In genomic region chr14:72146381-72146780, GRCm38 (mm10) we compare ENCODE assay signal across 19 mouse cellular contexts.
DNase-seq lines count a peak whose midpoint lies in the region; ATAC-seq and TF ChIP-seq lines count a peak whose summit lies in the region.
"Had no signal": no experiment of that assay in that cellular context is flagged by ENCODE, and none has a peak within 500 bp of the region (broad histone marks: within the 10 kb centered on the region; RNA-seq: fewer than 3 reads in every experiment).

No protein-coding gene starts in this region.

- H3K27me3 ChIP-seq in midbrain, embryonic 12.5 days: no peaks in the 10 kb centered on the region; the same call in 1 of the 2 replicates
- no peaks in the 10 kb centered on the region for H3K27me3 ChIP-seq in midbrain, embryonic 16.5 days (ENCODE audit: control insufficient read depth, insufficient read depth, low read depth, low read length)
- H3K27me3 ChIP-seq: embryonic facial prominence, embryonic 15.5 days; heart, embryonic 12.5 days; intestine, embryonic 15.5 days; Patski had no signal

- DNase-seq in heart, adult 11 months: peak; percentile 33
- DNase-seq in heart, adult 9 months (ENCODE audit: low spot score in 2 of 2): no peak
- DNase-seq in brain, embryonic 14.5 days (ENCODE audit: low read depth): peak; percentile 47
- DNase-seq in retina, embryonic 14.5 days (ENCODE audit: low spot score): peak; percentile 50
- DNase-seq in adrenal gland, postnatal 4 days (ENCODE audit: low spot score in 2 of 2): no peak
- DNase-seq: adrenal gland, postnatal 14 days; cerebellum, adult 2 months; cerebellum, postnatal 10 days; gastrocnemius, adult 2 months; gastrocnemius, postnatal 25 days had no signal

- no peaks in the 10 kb centered on the region for H3K36me3 ChIP-seq in midbrain, embryonic 12.5 days
- no peaks in the 10 kb centered on the region for H3K36me3 ChIP-seq in midbrain, embryonic 16.5 days (ENCODE audit: control insufficient read depth, insufficient read depth, low read length)
- H3K36me3 ChIP-seq: embryonic facial prominence, embryonic 15.5 days; heart, embryonic 12.5 days; hindbrain, embryonic 10.5 days; intestine, embryonic 15.5 days had no signal

- 0 out of 2 replicates have a peak overlapping the region, but pooled peaks have one; percentile 10 for H3K27ac ChIP-seq in midbrain, embryonic 12.5 days (replicated peaks)
- no peak overlapping the region for H3K27ac ChIP-seq in midbrain, embryonic 16.5 days (ENCODE audit: low read length)
- H3K27ac ChIP-seq: embryonic facial prominence, embryonic 15.5 days; gastrocnemius, adult 2 months; hindbrain, embryonic 10.5 days; intestine, embryonic 15.5 days had no signal

- no peak overlapping the region for H3K9ac ChIP-seq in midbrain, embryonic 12.5 days (replicated peaks)
- H3K9ac ChIP-seq in midbrain, embryonic 16.5 days (ENCODE audit: low read depth, low read length): no peak overlapping the region
- H3K9ac ChIP-seq: embryonic facial prominence, embryonic 15.5 days; heart, embryonic 12.5 days; intestine, embryonic 15.5 days had no signal

- H3K4me2 ChIP-seq in midbrain, embryonic 12.5 days (replicated peaks): no peak overlapping the region
- H3K4me2 ChIP-seq in midbrain, embryonic 16.5 days (ENCODE audit: low read length): no peak overlapping the region
- H3K4me2 ChIP-seq: embryonic facial prominence, embryonic 15.5 days; heart, embryonic 12.5 days; intestine, embryonic 15.5 days had no signal

- TF ChIP-seq CTCF in brain, embryonic 14.5 days (IDR thresholded peaks at IDR 0.05; ENCODE audit: borderline replicate concordance, extremely low read depth, insufficient read depth, insufficient read length): no peak

- no peak overlapping the region for H3K4me3 ChIP-seq in midbrain, embryonic 12.5 days
- no peak overlapping the region for H3K4me3 ChIP-seq in midbrain, embryonic 16.5 days (ENCODE audit: low read depth, low read length)
- H3K4me3 ChIP-seq: embryonic facial prominence, embryonic 15.5 days; erythroblast, embryonic 14.5 days; gastrocnemius, adult 2 months; heart, embryonic 12.5 days; hindbrain, embryonic 10.5 days; intestine, embryonic 15.5 days had no signal

- no peaks in the 10 kb centered on the region for H3K9me3 ChIP-seq in midbrain, embryonic 12.5 days
- H3K9me3 ChIP-seq in midbrain, embryonic 16.5 days (replicated peaks; ENCODE audit: control insufficient read depth, low read length, poor library complexity, severe bottlenecking): no peaks in the 10 kb centered on the region
- H3K9me3 ChIP-seq: embryonic facial prominence, embryonic 15.5 days; heart, embryonic 12.5 days; hindbrain, embryonic 10.5 days; intestine, embryonic 15.5 days had no signal

- ATAC-seq in midbrain, embryonic 12.5 days (ENCODE audit: low FRiP score, low read depth): no peak
- no peak for ATAC-seq in midbrain, embryonic 16.5 days
- ATAC-seq: activated CD4-positive, CD25-positive, alpha-beta regulatory T cell, adult 4 months; intestine, embryonic 15.5 days; Patski had no signal

- peaks cover 17% of the 10 kb centered on the region; the same call in 1 of the 2 replicates for H3K4me1 ChIP-seq in midbrain, embryonic 12.5 days
- peaks cover 12% of the 10 kb centered on the region for H3K4me1 ChIP-seq in midbrain, embryonic 16.5 days (ENCODE audit: control insufficient read depth, insufficient read depth, low read length)
- H3K4me1 ChIP-seq: embryonic facial prominence, embryonic 15.5 days had no signal

- WGBS in midbrain, embryonic 12.5 days: 42% methylated on average over 2 of the region's 2 CpGs
- WGBS in midbrain, embryonic 16.5 days: 18% methylated on average over 2 of the region's 2 CpGs

- no peak for TF ChIP-seq POLR2A in brain, embryonic 14.5 days (IDR thresholded peaks at IDR 0.05; ENCODE audit: borderline replicate concordance, extremely low read depth, insufficient read depth, insufficient read length, poor library complexity, severe bottlenecking)

Comparison
In these comparisons a context has a peak if more than half of its experiments do, and no peak if none do; other contexts are left out.
1. DNase-seq: peak in heart, adult 11 months (single experiment), brain, embryonic 14.5 days (single experiment) and retina, embryonic 14.5 days (single experiment); none in heart, adult 9 months (0 of 2) and adrenal gland, postnatal 4 days (0 of 2).